Mouse (Mus musculus): Measurements from ENCODE around the gene Ssx9.
"Not testable (repeated sequence)": the region's sequence is repeated elsewhere in the genome, so short reads cannot be mapped to it uniquely, and the experiment has no call there.

Gene Ssx9

GRCm38 (mm10) chrX:8748132-8748531, at the start of gene Ssx9:
TSS of gene Ssx9 (plus strand) at chrX:8748432.
- in situ Hi-C loops (cut with MboI; ENCODE audit: low pct_unique_long_range_greater_than_20kb in 1 of 2, low sequenced_read_pairs in 2 of 2, unreplicated experiment in 1 of 2), result not testable (repeated sequence)

- in situ Hi-C loops (cut with MboI; ENCODE audit: low pct_unique_long_range_greater_than_20kb in 1 of 2, low sequenced_read_pairs in 2 of 2, unreplicated experiment in 1 of 2), result no loop called here
Measured at GRCm38 (mm10) chrX:8732907-8733306, 15.3 kb upstream of the Ssx9 start.

GRCm38 (mm10) chrX:8803391-8803790, 55.2 kb downstream of the Ssx9 start, which contains the start of gene Ssxb5:
TSS of gene Ssxb5 (plus strand) at chrX:8803691.
- in situ Hi-C loops (cut with MboI; ENCODE audit: low pct_unique_long_range_greater_than_20kb in 1 of 2, low sequenced_read_pairs in 2 of 2, unreplicated experiment in 1 of 2), result not testable (repeated sequence)

Data from mouse embryonic stem cell (cell line).